Mouse (Mus musculus): ENCODE measurements around the gene Wwox. TPM values are rescaled to one million over a fixed set of nuclear protein-coding genes. Genes with fewer than 3 reads are reported as not detected.

Wwox gene
- polyA plus RNA-seq, 1 experiment from 2014 or later = 11.0 TPM

DNA sequence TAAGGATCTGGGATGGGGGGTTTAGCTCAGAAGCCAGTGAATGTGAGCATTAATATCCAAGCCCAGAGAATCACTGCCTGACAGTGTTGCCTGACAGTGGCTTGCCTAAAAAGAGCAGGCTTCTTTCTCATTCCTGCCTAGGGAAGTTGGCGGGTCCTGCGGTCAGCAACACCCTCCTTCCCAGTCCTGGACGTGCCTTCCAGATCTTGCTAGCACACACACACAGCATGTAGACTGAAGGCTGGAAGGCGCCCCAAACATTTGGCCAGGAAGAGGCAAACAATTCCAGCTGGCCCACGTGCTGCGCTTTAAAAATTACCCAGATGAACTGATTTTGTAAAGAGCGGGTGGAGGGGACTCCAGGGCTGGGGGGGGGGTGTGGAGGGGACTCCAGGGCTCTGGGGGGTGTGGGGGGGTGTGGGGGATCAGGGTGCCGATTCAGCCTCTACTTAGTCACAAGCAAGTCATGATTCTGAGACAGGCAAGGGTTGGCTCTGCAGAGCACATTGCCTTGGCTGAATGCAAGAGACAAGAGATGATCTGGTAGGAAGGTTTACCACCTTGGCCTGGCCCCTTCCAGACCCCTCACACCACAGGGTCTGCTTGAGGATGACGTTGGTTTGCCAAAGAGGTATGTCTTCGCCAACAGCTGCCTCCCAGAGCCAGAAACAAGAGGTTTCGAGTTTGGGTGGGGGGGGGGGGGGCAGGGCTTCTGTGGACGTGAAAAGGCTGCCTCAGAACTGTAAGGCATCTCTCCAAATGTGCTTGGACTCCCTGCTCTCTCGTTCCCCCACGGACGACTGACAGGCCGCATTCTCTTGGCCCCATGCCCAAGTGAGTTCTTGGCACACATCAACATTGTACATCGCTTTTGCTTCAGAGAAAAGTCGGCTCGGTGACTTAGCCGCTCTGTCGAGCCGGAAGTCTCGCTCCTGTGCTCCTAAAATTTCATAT lies 334.3 kb downstream of the Wwox start:
- Histone ChIP-seq H3K4me2 (ENCODE audit: low read depth, low read length) (peak overlapping the region; percentile 43), H3K27me3 (replicated peaks; ENCODE audit: control insufficient read depth, insufficient read depth, low read length) (no peaks in the 10 kb centered on the region), H3K4me3 (ENCODE audit: low read depth, low read length) (no peak overlapping the region), H3K9me3 (ENCODE audit: control insufficient read depth, low read length) (no peaks in the 10 kb centered on the region), H3K9ac (ENCODE audit: low read depth, low read length) (no peak overlapping the region), H3K36me3 (ENCODE audit: control insufficient read depth, insufficient read depth, low read length) (no peaks in the 10 kb centered on the region), H3K27ac (replicated peaks; ENCODE audit: low read depth, low read length) (peak overlapping the region; percentile 48), H3K4me1 (ENCODE audit: control insufficient read depth, insufficient read depth, low read length) (peaks cover 20% of the 10 kb centered on the region)
- peak; percentile 76 for ATAC-seq (ENCODE audit: low read depth)
- peak; percentile 93 for DNase-seq (ENCODE audit: low spot score)
- WGBS = 18% methylated on average over 21 of the region's 23 CpGs

DNA sequence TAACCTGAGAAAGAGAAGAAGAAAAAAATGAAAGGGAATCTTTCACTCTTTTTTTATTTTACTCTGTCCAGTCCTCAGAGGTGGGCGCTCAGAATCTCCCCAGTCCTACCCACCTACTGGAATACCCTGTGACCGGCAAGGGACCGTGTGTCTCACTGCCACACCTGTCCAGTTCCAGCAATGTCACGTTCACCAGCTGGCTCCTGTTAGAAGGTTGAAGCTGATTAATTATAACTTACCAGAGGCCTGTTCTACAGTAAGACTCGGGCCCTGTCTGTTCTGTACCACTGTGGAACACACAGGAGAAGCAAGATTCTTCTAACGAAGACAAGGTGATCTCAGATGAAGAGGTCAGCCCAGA lies 334.9 kb downstream of the Wwox start:
- DNase-seq (ENCODE audit: low spot score) = no peak
- no peak overlapping the region for H3K9ac ChIP-seq (ENCODE audit: low read depth, low read length)
- no peaks in the 10 kb centered on the region for H3K9me3 ChIP-seq (ENCODE audit: control insufficient read depth, low read length)
- WGBS = 60% methylated on average over 6 of the region's 6 CpGs
- no peaks in the 10 kb centered on the region for H3K27me3 ChIP-seq (replicated peaks; ENCODE audit: control insufficient read depth, insufficient read depth, low read length)
- no peak for ATAC-seq (ENCODE audit: low read depth)
- H3K27ac ChIP-seq (replicated peaks; ENCODE audit: low read depth, low read length) = peak overlapping the region; percentile 53
- H3K36me3 ChIP-seq (ENCODE audit: control insufficient read depth, insufficient read depth, low read length) = no peaks in the 10 kb centered on the region
- H3K4me2 ChIP-seq (ENCODE audit: low read depth, low read length) = peak overlapping the region; percentile 43
- H3K4me1 ChIP-seq (ENCODE audit: control insufficient read depth, insufficient read depth, low read length) = peaks cover 20% of the 10 kb centered on the region
- H3K4me3 ChIP-seq (ENCODE audit: low read depth, low read length) = no peak overlapping the region

DNA sequence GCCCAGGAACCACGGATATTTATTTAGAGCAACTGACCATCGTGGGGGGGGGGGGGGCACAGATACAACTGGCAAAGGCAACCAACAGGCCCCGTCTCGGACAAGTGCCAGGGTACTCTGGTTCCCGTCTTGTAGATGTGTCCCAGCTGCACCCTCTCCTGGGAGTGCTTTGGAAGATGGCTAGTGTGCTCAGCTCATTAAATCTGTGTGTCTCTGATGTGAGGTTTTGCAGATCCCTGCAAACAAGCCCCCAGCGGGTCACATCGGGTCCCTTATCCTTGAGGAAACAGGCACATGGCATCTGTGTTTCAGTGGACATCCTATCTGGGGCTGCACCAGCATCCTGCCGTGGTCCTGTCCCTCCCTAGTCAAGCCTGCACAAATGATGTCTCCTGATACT lies 336.1 kb downstream of the Wwox start:
- no peaks in the 10 kb centered on the region for H3K9me3 ChIP-seq (ENCODE audit: control insufficient read depth, low read length)
- WGBS = 71% methylated on average over 8 of the region's 8 CpGs
- DNase-seq (ENCODE audit: low spot score) (no peak), ATAC-seq (ENCODE audit: low read depth) (no peak)
- H3K36me3 ChIP-seq (ENCODE audit: control insufficient read depth, insufficient read depth, low read length) = no peaks in the 10 kb centered on the region
- no peak overlapping the region for H3K4me3 ChIP-seq (ENCODE audit: low read depth, low read length)
- no peak overlapping the region for H3K9ac ChIP-seq (ENCODE audit: low read depth, low read length)
- no peak overlapping the region for H3K27ac ChIP-seq (replicated peaks; ENCODE audit: low read depth, low read length)
- H3K4me1 ChIP-seq (ENCODE audit: control insufficient read depth, insufficient read depth, low read length) = peaks cover 20% of the 10 kb centered on the region
- no peak overlapping the region for H3K4me2 ChIP-seq (ENCODE audit: low read depth, low read length)
- no peaks in the 10 kb centered on the region for H3K27me3 ChIP-seq (replicated peaks; ENCODE audit: control insufficient read depth, insufficient read depth, low read length)

DNA sequence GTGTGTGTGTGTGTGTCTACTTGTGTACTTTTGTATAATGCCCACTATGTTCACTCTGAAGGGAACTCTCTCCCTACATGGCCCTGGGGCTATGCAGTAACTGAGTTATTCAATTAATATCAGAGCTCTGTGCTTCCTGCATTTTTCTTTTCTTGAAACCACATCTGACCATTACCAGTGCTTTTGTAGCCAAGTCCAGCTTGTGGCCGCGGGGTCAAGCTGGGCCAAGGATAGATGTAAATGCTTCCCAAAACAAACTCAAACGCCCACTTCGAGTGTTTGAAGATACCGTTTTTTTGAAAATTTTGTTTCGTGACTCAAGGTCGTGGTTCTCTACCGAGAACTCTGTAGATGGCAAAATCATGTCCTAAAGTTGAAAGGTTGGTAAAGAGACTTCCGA lies 337.2 kb downstream of the Wwox start:
- Histone ChIP-seq H3K4me3 (ENCODE audit: low read depth, low read length) (no peak overlapping the region), H3K4me1 (ENCODE audit: control insufficient read depth, insufficient read depth, low read length) (peaks cover 20% of the 10 kb centered on the region), H3K27me3 (replicated peaks; ENCODE audit: control insufficient read depth, insufficient read depth, low read length) (no peaks in the 10 kb centered on the region), H3K9me3 (ENCODE audit: control insufficient read depth, low read length) (no peaks in the 10 kb centered on the region), H3K4me2 (ENCODE audit: low read depth, low read length) (no peak overlapping the region), H3K9ac (ENCODE audit: low read depth, low read length) (no peak overlapping the region), H3K36me3 (ENCODE audit: control insufficient read depth, insufficient read depth, low read length) (no peaks in the 10 kb centered on the region), H3K27ac (replicated peaks; ENCODE audit: low read depth, low read length) (no peak overlapping the region)
- ATAC-seq (ENCODE audit: low read depth) (no peak), DNase-seq (ENCODE audit: low spot score) (no peak)
- WGBS = 89% methylated on average over 9 of the region's 9 CpGs

DNA sequence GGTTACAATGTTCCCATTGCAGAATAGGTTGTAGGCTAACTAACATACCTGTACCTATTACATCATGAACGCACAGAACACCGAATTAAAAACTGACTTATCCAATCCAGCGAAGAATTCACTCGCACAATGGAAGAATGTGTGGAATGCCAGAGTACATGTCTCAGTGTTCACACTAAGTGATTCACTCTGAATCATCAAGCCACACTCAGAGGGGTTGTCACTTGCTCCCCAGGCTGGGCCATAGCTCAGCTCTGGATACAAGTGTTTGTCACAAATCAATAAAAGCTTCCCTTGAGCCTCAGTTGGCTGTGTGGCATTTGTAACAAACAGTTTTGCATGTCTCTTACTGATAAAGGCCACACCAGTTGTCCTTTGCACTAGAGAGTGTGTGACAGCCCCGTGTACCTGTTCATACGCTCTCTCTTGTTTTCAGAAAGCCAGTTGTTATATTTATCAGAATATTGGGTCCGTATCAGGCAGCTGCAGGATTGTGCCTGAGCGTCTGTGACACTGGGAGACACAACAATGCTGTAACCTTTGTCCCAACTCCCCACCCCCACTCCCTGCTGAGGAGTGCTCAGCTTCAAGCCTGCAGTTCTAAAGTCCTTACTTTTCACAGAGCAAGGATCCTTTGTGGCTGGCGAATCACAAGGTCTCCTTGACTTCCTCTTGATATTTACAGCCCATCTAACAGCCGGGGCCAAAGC lies 338.0 kb downstream of the Wwox start:
- no peaks in the 10 kb centered on the region for H3K36me3 ChIP-seq (ENCODE audit: control insufficient read depth, insufficient read depth, low read length)
- WGBS = 58% methylated on average over 10 of the region's 10 CpGs
- DNase-seq (ENCODE audit: low spot score) (no peak), ATAC-seq (ENCODE audit: low read depth) (no peak)
- no peak overlapping the region for H3K9ac ChIP-seq (ENCODE audit: low read depth, low read length)
- no peaks in the 10 kb centered on the region for H3K27me3 ChIP-seq (replicated peaks; ENCODE audit: control insufficient read depth, insufficient read depth, low read length)
- H3K27ac ChIP-seq (replicated peaks; ENCODE audit: low read depth, low read length) = no peak overlapping the region
- H3K4me3 ChIP-seq (ENCODE audit: low read depth, low read length) = no peak overlapping the region
- H3K9me3 ChIP-seq (ENCODE audit: control insufficient read depth, low read length) = no peaks in the 10 kb centered on the region
- no peak overlapping the region for H3K4me2 ChIP-seq (ENCODE audit: low read depth, low read length)
- H3K4me1 ChIP-seq (ENCODE audit: control insufficient read depth, insufficient read depth, low read length) = peaks cover 18% of the 10 kb centered on the region

DNA sequence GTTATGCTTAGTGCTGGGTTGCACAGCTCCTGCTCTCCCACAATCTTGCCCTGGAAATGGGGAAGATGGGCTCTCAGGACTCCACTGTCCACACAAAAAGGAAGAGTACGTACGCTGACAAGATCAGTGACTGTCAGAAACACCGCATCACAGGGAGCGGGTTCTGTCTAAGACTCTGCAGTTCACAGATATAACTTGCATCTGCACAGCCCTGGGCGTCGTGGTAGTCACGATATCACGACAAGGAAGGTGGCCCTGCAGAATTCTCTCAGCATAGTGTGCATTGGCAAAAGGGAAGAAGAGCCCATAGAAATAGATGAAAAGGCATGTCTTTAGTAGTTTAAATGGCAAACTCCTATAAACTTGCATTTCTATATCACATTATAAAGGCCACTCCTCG lies 339.5 kb downstream of the Wwox start:
- DNase-seq (ENCODE audit: low spot score) = no peak
- WGBS = 87% methylated on average over 9 of the region's 9 CpGs

DNA sequence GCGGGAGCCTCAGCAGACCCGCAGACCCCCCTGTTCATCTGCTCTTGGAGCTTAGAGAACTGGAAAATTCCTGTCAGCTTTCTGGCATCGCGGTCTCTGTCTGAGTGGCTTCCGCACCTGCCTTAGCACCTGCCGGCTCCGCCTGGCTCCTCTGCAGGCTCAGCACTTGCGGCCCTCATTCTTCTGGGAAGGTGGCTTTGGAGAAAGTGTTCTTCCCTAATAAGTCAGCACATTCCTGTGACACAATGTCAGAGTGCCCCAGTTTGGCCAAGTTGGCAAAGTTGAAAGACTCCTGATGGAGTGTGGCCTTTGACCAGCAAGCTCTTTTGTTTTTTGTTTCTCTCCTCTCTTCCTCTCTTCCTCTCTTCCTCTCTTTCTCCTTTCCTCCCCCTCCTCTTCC lies 343.9 kb downstream of the Wwox start:
- ATAC-seq (ENCODE audit: low read depth) (no peak), DNase-seq (ENCODE audit: low spot score) (no peak)
- Histone ChIP-seq H3K27me3 (replicated peaks; ENCODE audit: control insufficient read depth, insufficient read depth, low read length) (no peaks in the 10 kb centered on the region), H3K4me1 (ENCODE audit: control insufficient read depth, insufficient read depth, low read length) (no peaks in the 10 kb centered on the region), H3K4me2 (ENCODE audit: low read depth, low read length) (no peak overlapping the region), H3K9me3 (ENCODE audit: control insufficient read depth, low read length) (no peaks in the 10 kb centered on the region), H3K9ac (ENCODE audit: low read depth, low read length) (no peak overlapping the region), H3K36me3 (ENCODE audit: control insufficient read depth, insufficient read depth, low read length) (no peaks in the 10 kb centered on the region), H3K27ac (replicated peaks; ENCODE audit: low read depth, low read length) (no peak overlapping the region), H3K4me3 (ENCODE audit: low read depth, low read length) (no peak overlapping the region)
- WGBS = 66% methylated on average over 8 of the region's 8 CpGs

More for the DNA sequence above, 339.5 kb downstream of the Wwox start:
- Histone ChIP-seq H3K27ac (replicated peaks; ENCODE audit: low read depth, low read length) (no peak overlapping the region), H3K9ac (ENCODE audit: low read depth, low read length) (no peak overlapping the region), H3K4me1 (ENCODE audit: control insufficient read depth, insufficient read depth, low read length) (peaks cover 6% of the 10 kb centered on the region; the same call in 1 of the 2 replicates), H3K4me2 (ENCODE audit: low read depth, low read length) (no peak overlapping the region), H3K9me3 (ENCODE audit: control insufficient read depth, low read length) (no peaks in the 10 kb centered on the region), H3K36me3 (ENCODE audit: control insufficient read depth, insufficient read depth, low read length) (no peaks in the 10 kb centered on the region), H3K4me3 (ENCODE audit: low read depth, low read length) (no peak overlapping the region), H3K27me3 (replicated peaks; ENCODE audit: control insufficient read depth, insufficient read depth, low read length) (no peaks in the 10 kb centered on the region)
- no peak for ATAC-seq (ENCODE audit: low read depth)

DNA sequence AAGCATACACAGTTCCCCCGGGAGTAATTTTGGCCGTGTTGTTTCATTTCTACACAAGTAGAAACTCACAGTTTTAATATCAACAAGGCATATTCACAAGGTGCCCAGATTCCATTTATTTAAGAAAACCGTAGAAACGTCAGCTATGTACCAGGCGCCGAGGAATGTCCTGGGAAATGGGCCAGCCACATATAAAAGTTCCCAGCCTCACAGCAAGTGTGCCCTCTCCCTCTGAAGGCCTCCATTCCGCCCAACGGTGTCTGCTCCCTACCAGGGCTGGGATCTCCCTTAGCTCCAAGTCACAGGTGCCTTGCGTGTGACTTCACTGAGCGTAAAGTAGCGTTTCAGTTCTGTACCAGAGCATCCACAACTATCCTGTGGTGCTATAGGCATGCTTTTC lies 346.4 kb downstream of the Wwox start:
- no peak for DNase-seq (ENCODE audit: low spot score)
- no peaks in the 10 kb centered on the region for H3K4me1 ChIP-seq (ENCODE audit: control insufficient read depth, insufficient read depth, low read length)
- 84% methylated on average over 11 of the region's 11 CpGs for WGBS
- H3K9me3 ChIP-seq (ENCODE audit: control insufficient read depth, low read length) = no peaks in the 10 kb centered on the region
- no peak overlapping the region for H3K4me3 ChIP-seq (ENCODE audit: low read depth, low read length)
- no peak overlapping the region for H3K4me2 ChIP-seq (ENCODE audit: low read depth, low read length)
- no peaks in the 10 kb centered on the region for H3K36me3 ChIP-seq (ENCODE audit: control insufficient read depth, insufficient read depth, low read length)
- no peaks in the 10 kb centered on the region for H3K27me3 ChIP-seq (replicated peaks; ENCODE audit: control insufficient read depth, insufficient read depth, low read length)
- ATAC-seq (ENCODE audit: low read depth) = no peak
- H3K27ac ChIP-seq (replicated peaks; ENCODE audit: low read depth, low read length) = no peak overlapping the region
- H3K9ac ChIP-seq (ENCODE audit: low read depth, low read length) = no peak overlapping the region
